Mouse (Mus musculus) heart, postnatal 14 days (tissue): ENCODE measurements at regions not wholly inside any gene's neighbourhood (a gene's known extent, or its start where the extent isn't known, plus 50 kb on each side); places are given as distances from the start of the nearest gene placed in this dataset.
"Not testable (repeated sequence)": the region's sequence is repeated elsewhere in the genome, so short reads cannot be mapped to it uniquely, and the experiment has no call there.

Experiments used
- DNase-seq, 2 experiments: peaks; one replicate each; pipeline ENCODE4 v3.0.0; 2021 to 2022
- intact Hi-C: fragments of 180-260 bp; cut with DNase I; formaldehyde crosslinking; loops from one replicate; pipeline ENCODE4 v1.15.1; 2025

GRCm38 (mm10) chr17:54753396-54753994 lies 454.7 kb upstream of the Slc5a7 start:
- intact Hi-C loops: no loop called here
- peak; percentile 33 to 49 for DNase-seq

DNA sequence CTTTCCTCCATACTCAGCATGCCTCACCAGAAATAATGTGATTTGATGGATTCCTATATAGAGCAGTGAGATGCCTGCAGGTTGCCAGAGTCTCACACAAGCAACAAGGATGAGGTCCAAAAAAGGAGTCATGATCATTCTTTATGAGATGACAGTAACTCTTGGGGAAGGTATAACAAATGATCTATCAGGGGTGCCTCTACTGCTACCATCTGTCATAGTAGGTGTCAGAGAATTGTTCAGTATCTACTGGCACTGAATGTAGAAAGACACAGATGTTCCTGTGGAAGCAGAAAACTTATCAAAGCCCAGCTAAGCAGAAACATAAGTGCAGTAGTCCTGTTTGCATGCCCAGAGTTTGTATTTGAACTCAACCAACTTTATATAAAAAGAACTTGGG lies 454.1 kb upstream of the Slc5a7 start:
- DNase-seq: no peak
- intact Hi-C loops: no loop called here

GRCm38 (mm10) chr17:54735836-54736235 lies 437.0 kb upstream of the Slc5a7 start:
- intact Hi-C loops: no loop called here
- no peak for DNase-seq

DNA sequence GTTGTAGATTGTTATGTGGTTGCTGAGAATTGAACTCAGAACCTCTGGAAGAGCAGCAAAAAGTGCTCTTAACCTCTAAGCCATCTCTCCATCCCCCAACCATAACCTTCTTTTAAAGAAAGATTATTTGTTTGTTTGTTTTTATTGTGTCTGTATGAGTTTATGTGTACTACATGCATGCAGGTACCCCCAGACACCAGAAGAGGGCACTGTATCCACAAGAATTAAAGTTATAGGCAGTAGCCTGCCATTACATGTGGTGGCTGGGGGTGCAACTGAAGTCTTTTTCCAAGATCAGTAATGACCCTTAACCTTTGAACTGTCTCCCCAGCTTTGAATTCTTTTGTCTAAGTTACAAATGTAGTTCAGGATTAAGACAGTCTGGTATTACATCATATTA lies 428.8 kb upstream of the Slc5a7 start:
- DNase-seq: no peak
- intact Hi-C loops: no loop called here

DNA sequence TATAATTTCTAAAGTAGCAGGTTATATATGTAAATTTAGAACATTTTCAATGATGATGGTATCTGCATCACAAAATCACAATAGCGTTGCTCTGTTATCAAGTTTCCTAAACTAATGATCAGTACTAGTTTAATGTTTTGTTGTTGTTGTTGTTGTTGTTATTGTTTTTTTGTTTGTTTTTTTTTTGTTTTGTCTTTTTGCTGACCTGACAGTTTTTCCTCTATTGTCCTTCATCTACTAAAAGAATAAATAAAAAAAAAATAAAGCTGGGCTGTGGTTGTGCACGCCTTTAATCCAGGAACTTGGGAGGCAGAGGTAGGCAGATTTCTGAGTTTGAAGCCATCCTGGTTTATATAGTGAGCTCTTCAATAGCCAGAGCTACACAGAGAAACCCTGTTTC lies 427.9 kb upstream of the Slc5a7 start:
- intact Hi-C loops: no loop called here
- no peak for DNase-seq

GRCm38 (mm10) chr17:54713026-54713425 lies 414.2 kb upstream of the Slc5a7 start:
- intact Hi-C loops: no loop called here
- DNase-seq: no peak

GRCm38 (mm10) chr17:54707811-54708210 lies 409.0 kb upstream of the Slc5a7 start:
- intact Hi-C loops, DNase-seq: not testable (repeated sequence)

DNA sequence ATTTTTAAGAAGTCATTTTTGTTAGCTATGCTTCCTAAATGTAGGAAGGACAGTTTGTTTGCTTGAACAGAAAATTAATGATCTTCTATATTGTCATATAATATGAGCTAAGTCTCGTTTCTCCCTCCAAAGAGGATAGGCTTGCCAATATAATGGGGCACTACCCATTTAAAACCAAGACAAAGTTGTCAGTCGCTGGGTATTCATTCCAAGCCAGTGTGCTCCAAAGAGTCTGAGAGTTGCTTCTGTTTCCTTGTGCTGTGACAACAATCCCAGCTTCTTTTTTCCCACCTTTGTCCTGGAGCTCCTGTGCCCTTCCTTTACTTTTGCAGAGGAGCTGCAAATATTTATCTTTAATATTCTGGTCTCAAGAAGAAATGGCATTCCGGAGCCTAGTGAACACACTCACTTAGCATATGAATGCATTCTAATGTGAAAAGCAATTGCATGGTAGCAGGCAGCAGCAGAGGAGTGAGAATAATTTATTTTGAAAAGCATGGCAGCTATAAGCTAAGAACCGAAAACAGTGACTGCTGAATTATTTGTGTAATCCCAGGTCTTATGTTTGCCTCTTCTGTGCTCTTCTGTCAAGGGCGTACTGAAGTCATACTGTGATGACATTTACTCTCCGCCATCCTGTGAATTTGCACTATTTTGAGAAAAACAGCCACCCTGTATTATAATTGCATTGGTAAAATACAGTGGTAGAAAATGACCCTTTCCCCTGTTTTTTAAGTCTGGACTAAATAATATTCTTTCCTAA lies 402.7 kb upstream of the Slc5a7 start:
- intact Hi-C loops: no loop called here
- DNase-seq: no peak

GRCm38 (mm10) chr17:54694637-54695036 lies 395.8 kb upstream of the Slc5a7 start:
- DNase-seq: no peak
- intact Hi-C loops: no loop called here

- DNase-seq: no peak
- intact Hi-C loops: no loop called here
Observed at GRCm38 (mm10) chr17:54685143-54686040, 386.6 kb upstream of the Slc5a7 start.

DNA sequence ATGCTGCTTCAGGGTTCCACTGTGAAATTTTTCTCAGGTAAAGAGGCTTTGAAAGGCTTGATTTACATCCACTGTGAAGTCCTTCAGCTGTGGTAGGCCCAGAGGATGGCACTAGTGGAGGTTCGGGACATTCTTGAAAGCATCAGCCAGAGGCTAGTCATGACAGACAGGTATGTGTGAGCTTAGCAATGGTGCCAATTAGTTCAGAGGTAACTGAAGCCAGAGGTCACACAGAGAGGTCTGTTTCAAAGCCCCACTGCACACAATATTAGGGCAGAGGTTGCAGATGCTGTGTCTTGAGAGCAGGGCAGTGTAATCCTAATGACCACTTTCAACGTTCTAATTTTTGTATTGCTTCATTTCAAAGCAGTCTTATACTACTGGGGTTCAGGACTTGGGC lies 379.3 kb upstream of the Slc5a7 start:
- no peak for DNase-seq
- intact Hi-C loops: no loop called here

DNA sequence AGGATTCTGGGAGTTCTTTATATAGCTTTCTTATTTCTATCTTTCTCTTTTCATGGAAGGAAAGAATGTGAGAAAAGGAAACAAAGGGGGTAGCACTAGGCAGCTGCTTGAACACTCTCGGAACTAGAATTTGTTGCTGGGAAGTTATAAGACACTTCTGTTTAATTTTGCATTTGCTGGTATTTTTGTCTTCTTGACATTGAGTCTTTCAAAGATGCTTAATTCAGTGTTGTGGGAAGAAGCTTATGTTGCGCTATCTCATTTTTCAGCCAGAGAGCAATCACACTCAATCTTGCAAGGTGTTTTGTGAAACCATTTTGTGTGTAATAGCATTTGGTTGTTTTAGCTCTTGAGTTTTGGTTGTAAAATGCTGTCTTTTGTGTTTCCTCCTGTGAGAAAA lies 370.7 kb upstream of the Slc5a7 start:
- DNase-seq: no peak
- intact Hi-C loops: no loop called here

DNA sequence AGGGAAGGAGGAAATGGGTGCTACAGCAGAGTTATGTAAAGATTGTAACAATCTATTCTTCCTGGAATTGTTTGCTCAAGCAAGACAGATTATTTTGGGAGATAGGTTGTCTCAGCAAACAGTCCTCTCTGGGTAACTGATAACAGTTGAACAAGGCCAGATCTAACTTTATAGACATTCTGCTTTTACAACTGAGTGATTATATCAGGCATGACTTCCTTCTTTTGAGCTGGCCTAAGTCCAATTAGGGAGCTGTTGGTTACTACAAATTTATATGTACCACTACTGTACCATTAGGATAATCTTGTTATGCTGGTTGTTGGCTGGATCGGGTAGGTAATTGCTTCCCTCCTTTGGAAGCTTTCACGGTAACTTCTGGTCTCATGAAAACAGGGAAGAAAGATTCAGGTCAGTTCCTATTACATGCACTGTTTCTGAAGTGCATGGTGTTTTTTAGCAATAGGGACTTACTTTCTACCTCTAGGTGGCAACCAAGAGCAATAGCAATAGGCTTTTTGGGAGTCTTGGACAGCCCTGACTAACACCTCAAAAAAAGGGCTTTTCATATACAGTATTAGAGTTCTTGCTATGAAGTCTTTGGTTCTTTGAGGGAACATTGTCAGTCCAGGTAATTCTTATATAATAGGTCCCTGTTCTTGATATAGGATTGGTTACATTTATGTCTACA lies 363.9 kb upstream of the Slc5a7 start:
- no peak for DNase-seq
- intact Hi-C loops: no loop called here

DNA sequence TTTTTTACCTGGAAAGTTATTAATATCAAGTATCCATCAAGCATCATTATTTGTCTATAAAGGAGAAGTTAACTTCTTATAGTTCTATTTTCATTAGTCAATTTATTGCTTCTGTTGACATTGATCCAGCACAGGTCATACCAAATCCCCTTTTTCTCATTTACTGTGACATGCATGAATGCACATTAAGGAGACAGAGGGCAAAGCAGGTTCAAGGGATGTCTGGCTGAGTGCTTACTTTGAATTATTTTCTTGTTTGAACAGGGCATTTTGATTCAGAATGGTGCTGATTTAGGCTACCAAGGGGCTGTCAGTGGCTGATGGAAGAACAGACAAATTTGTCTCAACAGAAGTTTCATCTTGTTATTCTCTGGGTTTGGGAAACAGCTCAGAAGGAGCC lies 357.7 kb upstream of the Slc5a7 start:
- intact Hi-C loops: no loop called here
- DNase-seq: no peak
